In the genomic region with DNA sequence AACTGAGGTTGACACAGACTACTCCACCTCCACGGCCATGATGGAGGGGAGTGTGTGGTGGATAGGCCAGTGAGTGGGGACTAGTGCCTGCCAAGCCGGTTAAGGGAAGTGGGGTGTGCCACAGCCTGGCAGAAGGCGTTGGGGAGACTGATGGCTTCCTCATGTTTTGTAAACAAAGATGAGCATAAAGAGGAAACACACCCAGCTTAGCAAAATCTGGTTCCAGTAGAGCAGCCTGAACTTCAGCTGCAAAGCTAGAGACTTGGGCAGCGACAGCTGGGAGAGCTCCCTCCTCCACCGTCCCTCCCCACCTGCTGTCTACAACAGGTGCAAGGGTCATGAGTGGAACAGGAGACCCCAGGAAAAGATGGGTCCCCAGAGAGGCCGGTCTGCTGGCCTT, we compare ENCODE assay signal across 8 mouse cellular contexts. TPM values are rescaled to one million over a fixed set of nuclear protein-coding genes. Genes with fewer than 3 reads are reported as not detected.
DNase-seq lines count a peak whose midpoint lies in the region; ATAC-seq and TF ChIP-seq lines count a peak whose summit lies in the region.

No protein-coding gene starts in this region.

- H3K9me3 ChIP-seq in hindbrain, embryonic 16.5 days (ENCODE audit: control insufficient read depth, low read length), result no peaks in the 10 kb centered on the region

- H3K4me3 ChIP-seq in heart, adult 2 months, result no peak overlapping the region
- H3K4me3 ChIP-seq in bone marrow macrophage, adult 2 months (ENCODE audit: insufficient read depth, low read length), result no peak overlapping the region
- H3K4me3 ChIP-seq in hindbrain, embryonic 16.5 days (ENCODE audit: low read length), result no peak overlapping the region
- no peak overlapping the region for H3K4me3 ChIP-seq in cerebellum, adult 2 months (replicated peaks; ENCODE audit: insufficient read depth, low read depth, low read length)

- no peaks in the 10 kb centered on the region for H3K27me3 ChIP-seq in heart, adult 2 months (ENCODE audit: control insufficient read depth, insufficient read depth, low read length)
- H3K27me3 ChIP-seq in hindbrain, embryonic 16.5 days (replicated peaks; ENCODE audit: control insufficient read depth, insufficient read depth, low read length), result no peaks in the 10 kb centered on the region
- H3K27me3 ChIP-seq in cerebellum, adult 2 months (ENCODE audit: control insufficient read depth, insufficient read depth, low read length), result no peaks in the 10 kb centered on the region

- H3K27ac ChIP-seq in heart, adult 2 months, result peak overlapping the region; percentile 64
- peak overlapping the region; percentile 27; the same call in 1 of the 2 replicates for H3K27ac ChIP-seq in bone marrow macrophage, adult 2 months (ENCODE audit: insufficient read depth, low read depth, low read length)
- H3K27ac ChIP-seq in hindbrain, embryonic 16.5 days (ENCODE audit: low read depth, low read length), result 0 out of 2 replicates have a peak overlapping the region, but pooled peaks have one; percentile 46
- no peak overlapping the region for H3K27ac ChIP-seq in cerebellum, adult 2 months (ENCODE audit: insufficient read depth, low read length)

- peaks cover 11% of the 10 kb centered on the region for H3K36me3 ChIP-seq in heart, adult 2 months (ENCODE audit: control insufficient read depth, insufficient read depth, low read length)
- H3K36me3 ChIP-seq in hindbrain, embryonic 16.5 days (ENCODE audit: control insufficient read depth, insufficient read depth, low read length), result no peaks in the 10 kb centered on the region

- TF ChIP-seq EP300 in heart, adult 2 months (IDR thresholded peaks at IDR 0.05; ENCODE audit: insufficient read depth, low read depth, low read length), result no peak

- no peak for TF ChIP-seq POLR2A in heart, adult 2 months (IDR thresholded peaks at IDR 0.05; ENCODE audit: insufficient read depth, low read depth, low read length)
- TF ChIP-seq POLR2A in bone marrow macrophage, adult 2 months (IDR thresholded peaks at IDR 0.05; ENCODE audit: borderline replicate concordance, low read depth, low read length), result no peak
- no peak for TF ChIP-seq POLR2A in cerebellum, adult 2 months (IDR thresholded peaks at IDR 0.05; ENCODE audit: borderline replicate concordance, insufficient read depth, low read length)

- no peak for TF ChIP-seq CTCF in heart, adult 2 months (IDR thresholded peaks at IDR 0.05)
- no peak for TF ChIP-seq CTCF in bone marrow macrophage, adult 2 months (IDR thresholded peaks at IDR 0.05; ENCODE audit: low read depth, low read length)
- no peak for TF ChIP-seq CTCF in cerebellum, adult 2 months (IDR thresholded peaks at IDR 0.05; ENCODE audit: borderline replicate concordance, insufficient read depth, low read depth, low read length)

- H3K4me1 ChIP-seq in heart, adult 2 months (ENCODE audit: control insufficient read depth, insufficient read depth, low read length), result peaks cover 26% of the 10 kb centered on the region
- peaks cover 45% of the 10 kb centered on the region for H3K4me1 ChIP-seq in bone marrow macrophage, adult 2 months (ENCODE audit: control insufficient read depth, insufficient read depth, low read length)
- H3K4me1 ChIP-seq in hindbrain, embryonic 16.5 days (ENCODE audit: control insufficient read depth, insufficient read depth, low read depth, low read length), result peaks cover 29% of the 10 kb centered on the region
- H3K4me1 ChIP-seq in cerebellum, adult 2 months (ENCODE audit: control insufficient read depth, insufficient read depth, low read length), result peaks cover 12% of the 10 kb centered on the region

- no peak overlapping the region for H3K9ac ChIP-seq in heart, adult 2 months (ENCODE audit: low read depth, low read length)
- H3K9ac ChIP-seq in hindbrain, embryonic 16.5 days (ENCODE audit: low read depth, low read length), result no peak overlapping the region

- peak in 1 of 2 experiments; percentile 28 for DNase-seq in heart, adult 2 months
- DNase-seq in heart, postnatal 25 days (ENCODE audit: low spot score), result no peak
- peak; percentile 77 for DNase-seq in lung, postnatal 10 days
- DNase-seq in cerebellum, adult 2 months, result no peak
- DNase-seq in gastrocnemius, postnatal 25 days, result no peak

- no peak overlapping the region for H3K4me2 ChIP-seq in hindbrain, embryonic 16.5 days (ENCODE audit: low read length)

- ATAC-seq in hindbrain, embryonic 16.5 days, result no peak
- ATAC-seq in inflammation-experienced regulatory T-cells, adult 6 months, result no peak

- no peaks in the 10 kb centered on the region for H3K79me2 ChIP-seq in heart, adult 2 months (replicated peaks; ENCODE audit: control insufficient read depth, insufficient read depth, low read length)

- intact Hi-C loops in heart, adult 2 months (cut with DNase I), result loop anchor here (2.0 kb wide), 1 partner anchor 15 kb away; the partner anchor contains the start of gene Bmf
- intact Hi-C loops in heart, postnatal 25 days (cut with DNase I), result no loop called here

- WGBS in heart, adult 2 months, result 66% methylated on average over 6 of the region's 6 CpGs
- 64% methylated on average over 6 of the region's 6 CpGs for WGBS in hindbrain, embryonic 16.5 days
- 50% methylated on average over 6 of the region's 6 CpGs for WGBS in cerebellum, adult 2 months

RNA-seq across cellular contexts. Expression of gene Bmf, which starts 15.5 kb away (rescaled TPM):
- 1 to 10 TPM; 5.5 to 7.0 TPM for total RNA-seq in heart, adult 2 months (2021)
- 2.9 and 5.7 TPM in 2 replicates for polyA plus RNA-seq in heart, adult 2 months (2012; rRNA removed)
- total RNA-seq in heart, postnatal 25 days (2021), result 10 to 100 TPM in 1 of 2 experiments, 1 to 10 TPM in 1; 7.3 to 11.5 TPM
- polyA plus RNA-seq in bone marrow macrophage, adult 2 months (2012; ENCODE audit: insufficient read depth, insufficient read length, missing spikeins), result 30.0 and 44.1 TPM in 2 replicates
- polyA plus RNA-seq in hindbrain, embryonic 16.5 days (2015; fragmentation: Nextera tagmentation; extraction: Ambion mirVana), result 1.6 and 1.9 TPM in 2 replicates
- 1 to 10 TPM in 2 of 3 experiments, under 1 TPM in 1; 0.81 to 2.8 (median 1.7) TPM for polyA plus RNA-seq in inflammation-experienced regulatory T-cells, adult 6 months (2017; shearing (Covaris generic))
- 8.6 and 9.2 TPM in 2 replicates for polyA plus RNA-seq in cerebellum, adult 2 months (2012; rRNA removed)
- total RNA-seq in gastrocnemius, postnatal 25 days (2021), result 1 to 10 TPM; 3.4 to 4.7 TPM

RNA-seq across cellular contexts. Expression of gene Srp14, which starts 54.5 kb away (rescaled TPM):
- 100 to 1,000 TPM; 116 to 129 TPM for total RNA-seq in heart, adult 2 months (2021)
- polyA plus RNA-seq in heart, adult 2 months (2012; rRNA removed), result 64.9 and 112 TPM in 2 replicates
- total RNA-seq in heart, postnatal 25 days (2021), result 100 to 1,000 TPM; 107 to 116 TPM
- polyA plus RNA-seq in bone marrow macrophage, adult 2 months (2012; ENCODE audit: insufficient read depth, insufficient read length, missing spikeins), result 252 and 297 TPM in 2 replicates
- polyA plus RNA-seq in hindbrain, embryonic 16.5 days (2015; fragmentation: Nextera tagmentation; extraction: Ambion mirVana), result 315 and 340 TPM in 2 replicates
- polyA plus RNA-seq in inflammation-experienced regulatory T-cells, adult 6 months (2017; shearing (Covaris generic)), result 100 to 1,000 TPM; 288 to 331 (median 298) TPM
- polyA plus RNA-seq in cerebellum, adult 2 months (2012; rRNA removed), result 219 and 221 TPM in 2 replicates
- total RNA-seq in gastrocnemius, postnatal 25 days (2021), result 100 to 1,000 TPM; 129 to 134 TPM
